Mouse (Mus musculus): Measurements from ENCODE around the gene Aen. TPM values are rescaled to one million over a fixed set of nuclear protein-coding genes. Genes with fewer than 3 reads are reported as not detected.

Gene Aen
- polyA plus RNA-seq, 1 experiment from 2014 or later = 25.8 TPM

DNA sequence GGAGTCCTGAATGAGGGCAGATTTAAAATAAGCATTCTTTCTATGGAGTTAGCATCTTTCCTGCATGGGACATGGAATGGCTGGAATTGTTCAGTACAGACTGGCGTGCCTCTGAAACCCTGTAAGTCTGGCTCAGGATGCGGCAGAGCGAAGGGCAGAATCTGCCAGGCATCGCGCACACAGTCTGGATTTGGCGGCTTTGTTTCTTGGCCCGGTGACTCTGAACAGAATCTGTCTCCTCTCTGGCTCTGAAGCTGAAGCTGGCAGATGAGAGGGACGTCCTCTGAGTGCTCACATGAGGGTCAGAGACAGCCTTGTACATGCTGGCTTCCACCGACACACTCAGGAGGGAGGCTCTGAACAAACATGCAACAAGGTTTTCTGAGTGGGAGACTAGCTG is 30.5 kb downstream of the Aen start:
- no peak for ATAC-seq (ENCODE audit: low FRiP score, low TSS enrichment)
- no peaks in the 10 kb centered on the region for H3K27me3 ChIP-seq (ENCODE audit: control insufficient read depth, insufficient read depth, low read length)
- no peak overlapping the region for H3K9ac ChIP-seq (ENCODE audit: low read length)
- TF ChIP-seq CTCF (IDR thresholded peaks at IDR 0.05; ENCODE audit: low read depth) (no peak), EP300 (optimal IDR thresholded peaks at IDR 0.05) (no peak)
- no peak overlapping the region for H3K4me3 ChIP-seq (ENCODE audit: low read depth, low read length)
- no peaks in the 10 kb centered on the region for H3K36me3 ChIP-seq (ENCODE audit: control insufficient read depth, insufficient read depth, low read length)
- H3K9me3 ChIP-seq (ENCODE audit: control insufficient read depth, low read length) = no peaks in the 10 kb centered on the region
- WGBS = 72% methylated on average over 9 of the region's 9 CpGs
- DNase-seq (ENCODE audit: low spot score) = no peak
- H3K4me1 ChIP-seq (replicated peaks; ENCODE audit: control insufficient read depth, insufficient read depth) = no peaks in the 10 kb centered on the region
- no peak overlapping the region for H3K4me2 ChIP-seq (replicated peaks; ENCODE audit: low read depth)
- no peak overlapping the region for H3K27ac ChIP-seq (replicated peaks)

DNA sequence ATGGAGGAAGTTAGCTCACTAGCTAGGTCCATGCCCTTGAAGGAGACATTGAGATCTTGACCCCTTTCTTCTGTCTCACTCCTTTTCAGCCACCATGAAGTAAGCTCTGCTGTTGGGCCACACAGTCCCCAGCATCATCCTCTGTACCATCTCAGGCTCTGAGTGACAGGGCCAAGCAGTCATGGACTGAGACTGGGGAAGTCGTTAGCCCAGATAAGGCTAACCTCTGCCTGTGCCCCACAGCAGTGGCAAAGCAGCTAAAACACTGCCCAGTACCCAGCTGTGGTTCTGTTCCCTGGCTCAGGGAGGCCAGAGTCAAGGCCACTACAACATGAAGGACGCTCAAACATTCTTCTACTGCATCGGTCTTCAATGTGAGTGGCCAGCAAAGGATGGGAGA is 31.6 kb downstream of the Aen start:
- no peaks in the 10 kb centered on the region for H3K27me3 ChIP-seq (ENCODE audit: control insufficient read depth, insufficient read depth, low read length)
- H3K4me1 ChIP-seq (replicated peaks; ENCODE audit: control insufficient read depth, insufficient read depth) = no peaks in the 10 kb centered on the region
- H3K36me3 ChIP-seq (ENCODE audit: control insufficient read depth, insufficient read depth, low read length) = no peaks in the 10 kb centered on the region
- DNase-seq (ENCODE audit: low spot score) (no peak), ATAC-seq (ENCODE audit: low FRiP score, low TSS enrichment) (no peak)
- H3K4me2 ChIP-seq (replicated peaks; ENCODE audit: low read depth) = no peak overlapping the region
- H3K9me3 ChIP-seq (ENCODE audit: control insufficient read depth, low read length) = no peaks in the 10 kb centered on the region
- 73% methylated on average over 3 of the region's 3 CpGs for WGBS
- H3K9ac ChIP-seq (ENCODE audit: low read length) = no peak overlapping the region
- H3K4me3 ChIP-seq (ENCODE audit: low read depth, low read length) = no peak overlapping the region
- H3K27ac ChIP-seq (replicated peaks) = no peak overlapping the region
- no peak for TF ChIP-seq CTCF (IDR thresholded peaks at IDR 0.05; ENCODE audit: low read depth)
- no peak for TF ChIP-seq EP300 (optimal IDR thresholded peaks at IDR 0.05)

DNA sequence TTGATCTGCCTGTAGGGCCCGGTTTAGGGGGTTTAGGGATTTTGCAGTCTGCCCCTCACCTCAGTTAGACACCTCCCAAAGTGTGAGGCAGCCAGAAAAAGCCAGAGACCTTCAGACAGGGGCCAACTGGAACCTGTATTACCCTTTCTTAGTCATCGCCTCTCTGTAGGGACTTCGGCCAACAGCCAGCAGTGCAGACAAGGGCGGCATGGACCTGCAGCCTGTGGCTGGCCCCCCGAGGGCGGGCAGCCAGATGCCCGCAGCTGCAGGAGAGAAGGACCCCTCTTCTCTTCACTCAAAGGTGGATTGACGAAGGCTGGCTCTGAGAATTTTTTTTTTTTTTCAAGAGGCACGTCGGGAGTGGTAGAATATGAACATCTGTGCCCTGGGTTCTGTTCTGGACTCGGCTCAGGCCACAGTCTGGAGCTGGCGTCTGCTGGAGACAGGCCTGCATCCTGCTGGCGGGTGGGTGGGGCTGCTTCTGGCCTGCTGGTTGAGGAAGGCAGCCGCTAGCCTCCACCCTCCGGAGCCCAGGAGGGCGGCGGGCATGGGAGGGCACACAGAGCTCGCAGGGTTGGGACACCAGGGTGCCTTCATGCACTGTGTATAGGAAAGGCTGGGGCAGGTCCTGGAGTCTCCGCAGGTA is 43.4 kb downstream of the Aen start:
- TF ChIP-seq EP300 (optimal IDR thresholded peaks at IDR 0.05) (no peak), CTCF (IDR thresholded peaks at IDR 0.05; ENCODE audit: low read depth) (no peak)
- H3K27ac ChIP-seq (replicated peaks) = no peak overlapping the region
- no peaks in the 10 kb centered on the region for H3K27me3 ChIP-seq (ENCODE audit: control insufficient read depth, insufficient read depth, low read length)
- H3K4me2 ChIP-seq (replicated peaks; ENCODE audit: low read depth) = no peak overlapping the region
- no peaks in the 10 kb centered on the region for H3K36me3 ChIP-seq (ENCODE audit: control insufficient read depth, insufficient read depth, low read length)
- H3K4me1 ChIP-seq (replicated peaks; ENCODE audit: control insufficient read depth, insufficient read depth) = no peaks in the 10 kb centered on the region
- 56% methylated on average over 19 of the region's 19 CpGs for WGBS
- DNase-seq (ENCODE audit: low spot score) (no peak), ATAC-seq (ENCODE audit: low FRiP score, low TSS enrichment) (no peak)
- H3K9me3 ChIP-seq (ENCODE audit: control insufficient read depth, low read length) = no peaks in the 10 kb centered on the region
- no peak overlapping the region for H3K4me3 ChIP-seq (ENCODE audit: low read depth, low read length)
- H3K9ac ChIP-seq (ENCODE audit: low read length) = no peak overlapping the region

DNA sequence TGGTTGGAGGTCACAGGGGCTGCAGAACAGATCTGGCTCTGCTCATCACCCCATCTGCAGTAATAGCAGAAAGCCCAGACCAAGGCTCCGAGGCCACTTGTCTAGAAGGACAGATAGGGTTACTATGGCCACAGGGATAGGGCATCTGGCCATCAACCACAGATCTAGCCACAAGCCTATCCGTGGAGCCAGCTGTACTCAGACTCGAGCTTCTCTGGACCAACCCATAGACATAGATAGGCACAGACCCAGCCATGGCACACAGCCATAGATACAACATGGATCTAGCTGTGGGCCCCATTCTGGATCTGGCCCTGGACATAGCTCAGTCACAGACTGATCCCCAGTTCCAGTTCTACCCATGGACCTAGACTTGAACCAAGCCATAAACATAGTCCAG is 45.3 kb downstream of the Aen start:
- no peak overlapping the region for H3K9ac ChIP-seq (ENCODE audit: low read length)
- no peaks in the 10 kb centered on the region for H3K36me3 ChIP-seq (ENCODE audit: control insufficient read depth, insufficient read depth, low read length)
- no peak overlapping the region for H3K4me3 ChIP-seq (ENCODE audit: low read depth, low read length)
- no peaks in the 10 kb centered on the region for H3K9me3 ChIP-seq (ENCODE audit: control insufficient read depth, low read length)
- H3K27ac ChIP-seq (replicated peaks) = no peak overlapping the region
- DNase-seq (ENCODE audit: low spot score) (no peak), ATAC-seq (ENCODE audit: low FRiP score, low TSS enrichment) (no peak)
- WGBS = 79% methylated on average over 3 of the region's 3 CpGs
- H3K4me2 ChIP-seq (replicated peaks; ENCODE audit: low read depth) = no peak overlapping the region
- TF ChIP-seq CTCF (IDR thresholded peaks at IDR 0.05; ENCODE audit: low read depth) = no peak
- no peak for TF ChIP-seq EP300 (optimal IDR thresholded peaks at IDR 0.05)
- H3K27me3 ChIP-seq (ENCODE audit: control insufficient read depth, insufficient read depth, low read length) = no peaks in the 10 kb centered on the region
- no peaks in the 10 kb centered on the region for H3K4me1 ChIP-seq (replicated peaks; ENCODE audit: control insufficient read depth, insufficient read depth)

DNA sequence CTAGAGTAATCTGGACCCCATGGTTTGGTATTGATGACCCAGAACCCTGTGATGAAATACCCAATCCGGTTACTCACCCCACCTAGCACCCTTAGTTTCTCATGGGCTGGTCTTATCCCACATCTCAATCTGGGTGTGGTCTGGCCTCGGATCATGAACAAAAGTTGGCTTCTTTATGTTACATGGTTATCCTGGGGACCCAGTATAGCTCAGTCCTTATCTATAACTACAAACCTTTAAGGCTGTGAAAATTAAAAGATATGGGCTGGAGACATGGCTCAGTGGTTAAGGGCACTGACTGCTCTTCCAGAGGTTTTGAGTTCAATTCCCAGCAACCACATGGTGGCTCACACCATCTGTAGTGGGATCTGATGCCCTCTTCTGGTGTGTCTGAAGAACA is 46.9 kb downstream of the Aen start:
- Histone ChIP-seq H3K9me3 (ENCODE audit: control insufficient read depth, low read length) (no peaks in the 10 kb centered on the region), H3K36me3 (ENCODE audit: control insufficient read depth, insufficient read depth, low read length) (no peaks in the 10 kb centered on the region), H3K9ac (ENCODE audit: low read length) (no peak overlapping the region), H3K4me3 (ENCODE audit: low read depth, low read length) (no peak overlapping the region), H3K27ac (replicated peaks) (no peak overlapping the region), H3K27me3 (ENCODE audit: control insufficient read depth, insufficient read depth, low read length) (no peaks in the 10 kb centered on the region), H3K4me2 (replicated peaks; ENCODE audit: low read depth) (no peak overlapping the region), H3K4me1 (replicated peaks; ENCODE audit: control insufficient read depth, insufficient read depth) (no peaks in the 10 kb centered on the region)
- no peak for TF ChIP-seq EP300 (optimal IDR thresholded peaks at IDR 0.05)
- no peak for TF ChIP-seq CTCF (IDR thresholded peaks at IDR 0.05; ENCODE audit: low read depth)
- no peak for ATAC-seq (ENCODE audit: low FRiP score, low TSS enrichment)
- no peak for DNase-seq (ENCODE audit: low spot score)
- WGBS = 86% methylated on average over 2 of the region's 2 CpGs

DNA sequence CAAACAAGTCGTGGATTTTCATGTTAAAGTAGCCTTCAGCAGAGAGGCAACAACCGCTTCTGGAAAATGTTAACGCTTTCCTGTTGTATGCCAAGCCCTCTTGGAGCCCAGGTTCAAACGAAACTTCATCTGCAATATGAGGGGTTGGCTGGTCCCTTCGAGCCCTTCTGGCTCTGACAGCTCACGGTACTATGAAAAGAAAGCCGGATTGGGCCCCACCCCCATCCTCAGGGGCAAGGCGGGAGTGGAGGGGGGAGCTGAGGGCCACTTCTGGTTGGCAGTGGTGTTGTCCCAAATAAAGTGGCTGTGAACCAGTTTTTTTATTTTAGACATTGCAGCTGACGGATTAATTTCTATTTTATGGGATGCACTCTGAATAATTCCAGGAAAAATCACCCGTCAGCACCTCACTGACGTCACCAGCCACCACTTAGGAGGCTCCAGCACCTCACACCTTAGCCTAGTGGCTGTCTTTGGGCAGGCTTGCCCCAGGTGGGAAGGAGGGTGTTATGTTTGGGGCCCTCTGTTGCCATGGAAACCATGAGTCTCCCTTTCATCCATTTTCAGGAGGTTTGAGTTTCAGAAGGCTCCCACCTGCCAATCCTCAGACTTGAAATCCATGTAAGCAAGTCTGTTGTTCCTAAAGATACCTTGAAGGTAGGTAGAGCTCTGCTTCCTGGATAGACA is 58.4 kb downstream of the Aen start:
- DNase-seq (ENCODE audit: low spot score) = no peak
- 19% methylated on average over 11 of the region's 11 CpGs for WGBS
- H3K9me3 ChIP-seq (ENCODE audit: control insufficient read depth, low read length) = no peaks in the 10 kb centered on the region
- H3K4me2 ChIP-seq (replicated peaks; ENCODE audit: low read depth) = no peak overlapping the region
- no peak for ATAC-seq (ENCODE audit: low FRiP score, low TSS enrichment)
- no peaks in the 10 kb centered on the region; the same call in 1 of the 2 replicates for H3K4me1 ChIP-seq (replicated peaks; ENCODE audit: control insufficient read depth, insufficient read depth)
- H3K27me3 ChIP-seq (ENCODE audit: control insufficient read depth, insufficient read depth, low read length) = no peaks in the 10 kb centered on the region
- H3K27ac ChIP-seq (replicated peaks) = no peak overlapping the region
- no peak overlapping the region for H3K4me3 ChIP-seq (ENCODE audit: low read depth, low read length)
- H3K9ac ChIP-seq (ENCODE audit: low read length) = no peak overlapping the region
- TF ChIP-seq CTCF (IDR thresholded peaks at IDR 0.05; ENCODE audit: low read depth) = no peak
- no peak for TF ChIP-seq EP300 (optimal IDR thresholded peaks at IDR 0.05)
- H3K36me3 ChIP-seq (ENCODE audit: control insufficient read depth, insufficient read depth, low read length) = no peaks in the 10 kb centered on the region
